Mouse (Mus musculus): ENCODE results near the gene Kcnk4. TPM values are rescaled to one million over a fixed set of nuclear protein-coding genes. Genes with fewer than 3 reads are reported as not detected.

The Kcnk4 gene
- total RNA-seq, 2 experiments from 2014 or later = not detected

DNA sequence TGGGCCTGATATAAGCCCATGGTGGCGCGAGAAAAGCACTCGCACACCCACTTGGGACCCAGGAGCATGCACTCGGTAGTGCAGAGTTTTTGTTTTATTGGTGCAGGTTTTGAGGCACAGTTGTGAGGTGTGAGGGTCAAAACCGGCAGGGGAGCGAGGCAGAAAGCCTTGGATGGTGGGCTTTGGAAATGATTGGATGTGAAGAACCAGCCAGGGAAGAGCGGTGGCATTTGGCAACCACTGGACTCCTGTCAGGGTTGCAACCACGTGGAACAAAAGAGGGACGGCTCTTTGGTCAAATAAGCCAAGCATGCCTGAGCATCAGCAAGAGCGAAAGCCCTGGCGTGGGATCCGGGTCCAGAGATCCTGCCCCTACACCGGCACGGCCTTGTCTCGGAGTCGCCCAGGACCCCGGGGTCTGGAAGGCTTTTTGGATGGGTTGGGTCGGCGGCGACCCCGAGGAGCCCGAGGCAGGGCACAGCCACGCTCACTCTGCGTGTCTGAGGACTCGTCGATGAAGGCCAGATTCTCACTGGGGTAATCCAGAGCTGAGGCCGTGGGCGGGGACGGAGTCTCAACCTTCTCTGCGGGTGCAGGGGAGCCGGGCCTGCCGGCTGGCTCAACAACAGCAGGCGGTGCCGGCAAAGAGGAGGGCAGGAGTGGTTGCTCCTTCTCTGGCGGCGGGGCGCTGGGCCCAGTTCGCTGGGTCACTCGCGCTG is 8.5 kb downstream of the Kcnk4 start:
- DNase-seq = no peak
- TF ChIP-seq CTCF (IDR thresholded peaks at IDR 0.05) = no peak
- intact Hi-C loops (cut with DNase I) = loop anchor here (2.0 kb wide), 1 partner anchor 43 kb away; no protein-coding TSS in a partner anchor
- no peak overlapping the region for H3K4me3 ChIP-seq
- H3K27ac ChIP-seq = no peak overlapping the region

DNA sequence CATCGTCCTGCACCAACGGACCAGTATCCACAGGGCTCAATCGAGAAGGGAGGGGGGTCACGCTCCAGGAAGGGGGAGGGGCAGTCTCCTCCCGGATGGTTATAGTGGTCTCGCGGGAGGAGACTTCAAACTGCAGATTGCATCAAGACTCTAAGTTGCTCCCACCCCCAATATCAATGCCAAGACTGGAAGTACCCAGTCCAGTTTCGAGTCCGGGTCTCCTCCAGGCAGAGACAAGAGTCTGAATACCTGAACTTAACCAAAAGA is 9.1 kb downstream of the Kcnk4 start, which contains the start of gene Catsperz:
Gene Catsperz, minus strand, starts transcription at position 74 of the 267 bp plus-strand sequence.
- intact Hi-C loops (cut with DNase I) = loop anchor here (2.0 kb wide), 1 partner anchor 44 kb away; no protein-coding TSS in a partner anchor
- no peak for DNase-seq
- no peak for TF ChIP-seq CTCF (IDR thresholded peaks at IDR 0.05)
- 0 out of 2 replicates have a peak within 1 kb of the TSS, but pooled peaks have one; percentile 91 for H3K27ac ChIP-seq
- peak within 1 kb of the TSS; percentile 56 for H3K4me3 ChIP-seq

DNA sequence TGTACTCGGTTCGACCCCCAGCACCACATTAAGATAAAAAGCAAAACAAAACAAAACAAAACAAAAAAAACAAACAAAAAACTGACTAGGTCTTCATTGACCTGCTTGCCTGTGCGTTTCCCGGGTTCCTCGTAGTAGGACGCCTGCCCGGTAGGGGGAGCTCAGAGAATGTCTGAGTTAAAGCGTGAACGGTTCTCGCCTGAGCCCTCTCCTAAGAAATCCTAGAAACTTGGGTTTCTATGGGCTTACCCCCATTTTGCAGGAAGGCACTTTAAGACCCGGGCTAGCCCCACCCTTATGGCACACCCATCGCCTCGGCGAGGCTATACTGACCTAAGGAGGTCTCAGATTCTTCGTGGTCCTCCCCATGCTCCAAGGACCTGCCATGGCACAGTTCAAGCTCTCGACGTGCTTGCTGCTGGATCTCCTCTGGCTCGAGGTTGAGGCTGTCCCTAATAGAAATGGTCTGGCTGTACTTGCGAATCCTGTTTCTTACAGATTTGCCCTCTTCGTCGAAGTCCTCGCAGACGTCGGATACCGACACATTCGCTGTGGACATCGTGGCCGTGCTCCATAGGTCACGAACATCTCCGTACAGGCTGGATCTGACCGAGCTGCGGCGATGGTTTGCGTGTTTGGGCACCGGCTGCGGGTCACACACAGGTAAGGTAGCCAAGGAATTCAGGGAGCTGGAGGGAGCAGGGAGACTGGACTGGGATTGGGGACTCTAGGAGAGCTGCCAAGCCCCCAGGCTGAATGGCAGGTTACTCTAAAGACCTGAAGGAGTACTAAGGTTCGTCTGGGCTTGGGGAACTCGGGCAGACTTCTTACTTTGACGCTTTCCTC is 9.6 kb downstream of the Kcnk4 start:
- TF ChIP-seq CTCF (IDR thresholded peaks at IDR 0.05) = peak; percentile 92
- peak; percentile 90 for DNase-seq
- Histone ChIP-seq H3K27ac (no peak overlapping the region), H3K4me3 (peak overlapping the region; percentile 56)
- intact Hi-C loops (cut with DNase I) = loop anchor here (1.0 to 2.0 kb wide), 2 partner anchors 44 to 96 kb away; no protein-coding TSS in a partner anchor

DNA sequence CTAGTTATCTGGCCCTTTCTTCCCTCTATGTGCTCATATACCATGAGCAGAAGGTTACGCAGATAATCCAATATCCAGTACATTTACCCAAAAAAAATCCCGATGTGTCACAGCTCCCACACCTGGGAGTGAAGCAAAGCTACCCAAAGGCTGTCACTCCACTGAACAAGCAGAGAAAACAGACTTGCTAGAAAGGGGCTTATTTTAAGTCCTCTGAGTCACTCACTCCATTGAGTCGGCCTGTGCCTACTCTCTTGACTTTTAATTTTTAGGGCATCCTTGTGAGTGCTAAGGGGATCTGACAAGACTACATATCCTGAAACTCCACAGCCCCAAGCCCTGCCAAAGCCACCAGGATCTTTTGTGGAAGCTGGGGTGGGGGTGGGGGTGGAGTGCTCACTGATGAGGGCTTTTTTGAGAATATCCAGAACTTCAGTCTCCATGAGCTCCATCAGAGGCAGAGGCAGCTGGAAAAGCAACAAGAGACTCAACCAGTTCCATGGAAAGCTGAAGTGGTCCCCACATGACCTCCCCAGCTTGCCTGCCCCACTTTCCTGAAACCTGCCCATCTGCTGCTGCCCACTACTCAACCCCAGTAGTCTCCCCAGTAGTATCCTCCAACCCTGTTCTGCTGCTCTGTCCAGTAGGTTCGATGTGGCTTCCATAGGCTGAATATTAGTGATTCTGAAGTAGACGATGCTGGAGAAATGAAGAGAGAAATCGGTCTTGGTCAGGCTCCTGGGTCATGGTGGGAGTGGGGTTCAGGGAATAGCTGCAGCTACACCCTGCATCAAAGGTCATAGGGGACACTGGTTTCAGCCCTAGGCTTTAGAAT is 11.2 kb downstream of the Kcnk4 start:
- Histone ChIP-seq H3K4me3 (peak overlapping the region; percentile 88), H3K27ac (peak overlapping the region; percentile 91)
- intact Hi-C loops (cut with DNase I) = no loop called here
- no peak for TF ChIP-seq CTCF (IDR thresholded peaks at IDR 0.05)
- no peak for DNase-seq

DNA sequence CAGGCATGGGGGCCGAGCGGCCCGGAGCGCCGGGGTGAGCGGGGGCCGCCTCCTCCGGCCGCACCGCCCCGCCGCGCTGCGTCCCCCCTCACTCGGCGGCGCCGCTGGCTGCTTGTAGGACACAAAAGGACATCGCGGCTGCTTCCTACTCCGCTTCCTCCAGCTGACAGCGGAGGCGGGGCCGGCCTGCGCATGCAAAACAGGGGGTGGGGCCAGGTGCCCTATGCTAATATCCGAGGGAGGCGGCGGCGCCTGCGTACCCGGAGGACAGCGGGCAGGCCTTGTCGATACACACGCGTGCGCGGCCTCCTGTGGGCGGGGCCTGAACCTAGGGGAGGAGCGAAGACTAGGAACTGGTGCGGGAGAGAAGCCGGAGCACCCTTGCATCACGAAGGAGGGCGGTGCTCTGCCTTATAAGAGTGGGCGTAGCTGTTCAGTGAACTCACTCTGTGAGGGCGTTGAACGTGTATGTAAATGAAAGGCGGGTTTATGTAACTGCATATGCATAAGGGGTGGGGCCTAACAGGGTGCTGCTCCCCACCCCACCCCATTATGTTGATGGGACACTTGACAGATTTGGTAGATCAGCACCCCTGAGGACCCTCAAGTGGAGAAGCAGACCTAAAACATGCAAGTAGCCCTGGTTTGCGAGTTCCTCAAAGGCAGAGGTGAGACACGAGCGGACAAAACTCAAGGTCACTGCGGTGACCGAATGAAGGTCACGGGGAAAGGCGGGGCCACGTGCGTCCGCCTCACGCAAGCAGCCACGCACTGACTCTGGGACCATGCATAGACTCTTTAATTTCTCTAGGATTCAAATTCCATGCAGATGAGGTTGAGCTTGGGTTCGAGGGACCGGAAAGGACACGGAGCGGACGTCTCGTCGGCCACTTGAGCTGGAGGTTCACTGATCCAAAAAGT is 12.4 kb downstream of the Kcnk4 start, which contains the start of gene Esrra:
Gene Esrra, minus strand, starts transcription at position 167 of the 921 bp plus-strand sequence.
- intact Hi-C loops (cut with DNase I) = no loop called here
- peak; percentile 100 for DNase-seq
- TF ChIP-seq CTCF (IDR thresholded peaks at IDR 0.05) = no peak
- Histone ChIP-seq H3K27ac (peak within 1 kb of the TSS; percentile 91), H3K4me3 (peak within 1 kb of the TSS; percentile 88)

DNA sequence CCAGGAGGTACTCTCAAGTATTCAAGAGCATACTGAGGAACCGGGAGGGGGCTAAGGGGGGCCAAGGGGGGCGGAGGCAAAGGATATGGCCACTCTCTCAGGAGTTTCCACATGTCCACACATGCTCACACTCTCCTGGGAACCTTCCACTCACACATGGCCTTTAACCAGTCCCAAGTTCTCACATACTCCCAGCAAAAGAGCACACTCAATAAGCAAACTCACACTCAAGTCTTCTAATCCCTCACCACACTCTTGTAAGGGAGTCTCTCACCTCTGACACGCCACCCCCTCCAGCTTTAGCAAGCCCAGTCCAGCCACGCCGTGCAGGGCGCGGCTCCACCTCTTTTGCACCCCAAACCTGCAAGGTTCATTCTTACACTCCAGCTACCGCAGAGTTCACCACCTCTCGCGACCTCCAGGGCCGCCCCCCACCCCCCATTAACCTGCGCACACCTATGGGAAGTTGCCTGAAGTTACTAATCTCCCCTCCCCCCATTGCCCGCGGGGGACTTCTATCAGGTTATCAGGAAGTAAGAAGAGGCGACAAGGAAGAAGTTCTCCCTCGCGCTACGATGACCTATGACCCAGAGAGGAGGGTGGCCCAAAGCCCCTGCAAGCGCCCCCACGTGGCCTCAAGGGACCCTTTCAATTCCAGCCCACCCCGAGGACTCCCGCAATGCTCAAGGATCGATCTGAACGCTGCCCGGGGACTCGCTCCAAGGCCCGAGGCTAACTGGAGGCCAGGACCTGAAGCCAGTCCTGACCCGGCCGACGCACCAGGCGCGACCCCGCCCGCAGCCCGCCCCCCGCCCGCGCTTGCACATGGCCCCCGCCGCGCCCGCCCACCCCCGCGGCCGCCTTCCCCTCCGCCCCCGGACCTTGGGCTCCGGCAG is 13.3 kb downstream of the Kcnk4 start:
- 0 out of 2 replicates have a peak, but pooled peaks have one; percentile 3 for TF ChIP-seq CTCF (IDR thresholded peaks at IDR 0.05)
- H3K4me3 ChIP-seq = peak overlapping the region; percentile 88
- peak; percentile 69 for DNase-seq
- intact Hi-C loops (cut with DNase I) = no loop called here
- H3K27ac ChIP-seq = peak overlapping the region; percentile 91

DNA sequence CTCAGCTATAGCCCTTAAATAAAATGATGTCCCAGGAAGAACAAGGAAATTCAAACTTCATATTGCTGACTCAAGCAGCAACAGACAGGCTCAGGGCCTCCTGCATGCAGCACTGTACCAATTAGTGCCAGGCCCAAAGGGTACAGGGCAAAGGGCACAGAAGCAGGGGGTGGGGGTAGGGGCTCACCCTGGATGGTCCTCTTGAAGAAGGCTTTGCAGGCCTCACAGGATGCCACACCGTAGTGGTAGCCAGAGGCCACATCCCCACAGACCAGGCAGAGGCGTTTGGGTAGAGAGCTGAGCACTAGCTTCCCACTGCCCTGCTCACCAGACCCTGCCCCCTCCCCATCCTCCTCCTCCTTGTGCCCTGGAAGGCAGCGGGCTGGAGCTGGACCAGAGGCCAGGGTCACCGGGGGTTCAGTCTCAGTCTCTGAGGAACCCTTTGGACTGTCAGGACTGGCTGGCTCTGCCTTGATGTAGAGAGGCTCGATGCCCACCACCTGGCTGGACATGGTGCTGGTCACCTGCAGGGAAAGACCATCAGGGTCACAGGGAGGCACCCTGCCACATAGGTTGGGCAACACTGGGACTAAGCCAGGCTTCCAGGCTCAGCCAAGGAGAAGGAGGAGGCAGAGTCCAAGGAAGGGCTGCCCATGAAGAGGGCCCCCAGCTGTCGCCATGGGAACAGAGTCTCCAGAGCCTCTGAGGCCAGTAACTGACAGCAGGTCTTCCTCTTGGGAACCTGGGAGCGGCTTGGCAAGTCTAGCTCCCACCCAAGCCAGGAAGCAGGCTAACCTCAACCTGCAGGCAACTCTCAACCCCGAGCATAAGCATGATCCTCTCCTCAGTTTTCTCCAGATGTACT is 14.2 kb downstream of the Kcnk4 start:
- Histone ChIP-seq H3K4me3 (peak overlapping the region; percentile 88), H3K27ac (peak overlapping the region; percentile 91)
- DNase-seq = peak; percentile 84
- intact Hi-C loops (cut with DNase I) = no loop called here
- TF ChIP-seq CTCF (IDR thresholded peaks at IDR 0.05) = no peak

DNA sequence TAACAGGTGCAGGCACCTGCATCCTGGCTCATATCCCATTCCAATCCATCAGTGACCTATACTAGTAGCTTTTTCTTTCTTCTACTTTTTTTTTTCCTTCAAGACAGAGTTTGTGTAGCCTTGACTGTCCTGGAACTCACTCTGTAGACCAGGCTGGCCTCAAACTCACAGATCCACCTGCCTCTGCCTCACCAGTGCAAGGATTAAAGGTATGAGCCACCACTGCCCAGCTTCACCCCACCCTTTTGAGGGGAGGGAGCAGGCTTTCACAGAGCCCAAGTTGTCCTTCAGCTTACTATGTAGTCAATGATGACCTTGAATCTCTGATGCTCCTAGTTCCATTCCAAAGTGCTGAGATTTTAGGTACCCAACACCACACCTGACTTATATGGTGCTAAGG is 14.9 kb downstream of the Kcnk4 start:
- H3K27ac ChIP-seq = peak overlapping the region; percentile 91
- DNase-seq = no peak
- no peak for TF ChIP-seq CTCF (IDR thresholded peaks at IDR 0.05)
- intact Hi-C loops (cut with DNase I) = no loop called here
- no peak overlapping the region for H3K4me3 ChIP-seq

DNA sequence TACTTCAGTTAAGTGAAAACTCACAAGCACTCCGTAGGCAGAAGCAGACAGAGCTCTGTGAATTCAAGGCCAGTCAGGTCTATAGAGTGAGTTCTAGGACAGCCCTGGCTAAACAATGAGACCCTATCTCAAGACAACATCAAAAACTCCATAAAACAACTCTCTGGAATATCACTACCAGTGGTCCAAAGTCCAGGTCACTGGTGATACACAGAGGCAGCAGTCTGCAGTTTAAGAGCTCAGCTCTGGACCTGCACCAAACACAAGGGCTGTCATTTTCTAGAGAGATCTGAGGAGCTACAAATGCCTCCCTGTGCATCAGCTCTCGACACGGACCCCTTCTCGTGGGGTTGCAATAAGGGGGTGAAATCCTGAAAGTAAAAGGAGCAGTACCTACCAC is 16.0 kb downstream of the Kcnk4 start:
- intact Hi-C loops (cut with DNase I) = no loop called here
- DNase-seq = no peak
- H3K27ac ChIP-seq = no peak overlapping the region
- no peak overlapping the region for H3K4me3 ChIP-seq
- TF ChIP-seq CTCF (IDR thresholded peaks at IDR 0.05) = no peak

DNA sequence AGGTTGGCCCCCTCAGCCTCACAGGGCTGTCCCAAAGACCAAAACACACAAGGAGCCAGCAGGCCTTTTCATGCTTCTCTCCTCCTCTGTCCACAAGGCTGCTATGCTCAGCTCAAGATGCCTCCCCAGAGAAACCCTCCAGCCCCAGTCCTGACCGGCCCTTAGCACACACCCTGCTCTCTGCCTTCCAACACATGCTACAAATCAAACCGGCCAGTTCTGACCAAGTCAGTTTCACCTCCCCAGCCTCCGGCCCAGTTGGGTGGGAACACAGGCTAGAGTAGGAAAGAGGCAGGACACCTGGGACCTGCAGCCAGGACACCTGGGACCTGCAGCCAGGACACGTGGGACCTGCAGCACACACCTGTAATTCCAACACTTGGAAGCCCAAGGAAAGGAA is 17.8 kb downstream of the Kcnk4 start:
- no peak for DNase-seq
- intact Hi-C loops (cut with DNase I) = no loop called here
- H3K4me3 ChIP-seq = no peak overlapping the region
- no peak for TF ChIP-seq CTCF (IDR thresholded peaks at IDR 0.05)
- H3K27ac ChIP-seq = no peak overlapping the region; the same call in 1 of the 2 replicates

Data from gastrocnemius, adult 2 months (tissue).